16 mouse cellular contexts compared by ENCODE assay signal in genomic region chr6:101319374-101319967, GRCm38 (mm10). TPM values are rescaled to one million over a fixed set of nuclear protein-coding genes. Genes with fewer than 3 reads are reported as not detected.
DNase-seq lines count a peak whose midpoint lies in the region; ATAC-seq and TF ChIP-seq lines count a peak whose summit lies in the region.
"Had no signal": no experiment of that assay in that cellular context is flagged by ENCODE, and none has a peak within 500 bp of the region (broad histone marks: within the 10 kb centered on the region; RNA-seq: fewer than 3 reads in every experiment).

No protein-coding gene starts in this region.

- peak overlapping the region; percentile 1 to 64; a peak in 1 of 4 replicates for H3K27ac ChIP-seq in heart, embryonic 14.5 days (replicated peaks in 1 of 2; ENCODE audit: control insufficient read depth in 1 of 2, insufficient read depth in 1 of 2, low read depth in 2 of 2, low read length in 2 of 2)
- H3K27ac ChIP-seq in lung, embryonic 14.5 days (ENCODE audit: low read depth) = peak overlapping the region; percentile 40; the same call in 1 of the 2 replicates
- H3K27ac ChIP-seq in limb, embryonic 13.5 days = peak overlapping the region; percentile 74
- no peak overlapping the region for H3K27ac ChIP-seq in midbrain, embryonic 11.5 days (ENCODE audit: low read depth, low read length)
- H3K27ac ChIP-seq: hindbrain, embryonic 12.5 days had no signal

- peaks cover 9 to 31% of the 10 kb centered on the region in 2 experiments for H3K4me1 ChIP-seq in heart, embryonic 14.5 days (ENCODE audit: control insufficient read depth in 2 of 2, insufficient read depth in 2 of 2, low read length in 2 of 2)
- 0 out of 2 replicates have a peak, but pooled peaks cover 10% of the 10 kb centered on the region for H3K4me1 ChIP-seq in lung, embryonic 14.5 days (ENCODE audit: insufficient read depth)
- H3K4me1 ChIP-seq in limb, embryonic 13.5 days = peaks cover 30% of the 10 kb centered on the region
- no peaks in the 10 kb centered on the region; the same call in none of the 2 replicates for H3K4me1 ChIP-seq in midbrain, embryonic 11.5 days (ENCODE audit: control insufficient read depth, insufficient read depth, low read length)

- DNase-seq in heart, postnatal 14 days = no peak
- no peak for DNase-seq in lung, embryonic 14.5 days
- DNase-seq in lung, postnatal 36 days = no peak
- no peak for DNase-seq in midbrain, embryonic 11.5 days (ENCODE audit: low spot score, missing footprints)
- DNase-seq: cerebellum, adult 2 months; layer of hippocampus, postnatal 36 days; lung, postnatal 14 days; midbrain, embryonic 14.5 days; thymus, postnatal 25 days had no signal

- H3K4me3 ChIP-seq in heart, embryonic 14.5 days (ENCODE audit: control insufficient read depth in 1 of 2, insufficient read depth in 1 of 2, low read depth in 1 of 2, low read length in 2 of 2) = no peak overlapping the region
- no peak overlapping the region for H3K4me3 ChIP-seq in lung, embryonic 14.5 days (ENCODE audit: low read depth, low read length)
- no peak overlapping the region for H3K4me3 ChIP-seq in limb, embryonic 13.5 days
- no peak overlapping the region for H3K4me3 ChIP-seq in midbrain, embryonic 11.5 days (ENCODE audit: low read depth, low read length)
- H3K4me3 ChIP-seq: forebrain, embryonic 12.5 days; hindbrain, embryonic 12.5 days had no signal

- ATAC-seq in heart, embryonic 14.5 days (ENCODE audit: insufficient number of reproducible peaks, insufficient read depth, low FRiP score, low read depth) = no peak
- ATAC-seq in lung, embryonic 14.5 days (ENCODE audit: insufficient read depth) = 0 out of 2 replicates have a peak, but pooled peaks have one; percentile 7
- ATAC-seq in limb, embryonic 13.5 days (ENCODE audit: low FRiP score, low read depth) = peak; percentile 42; the same call in 1 of the 2 replicates
- ATAC-seq in megakaryocyte, adult 5-6 weeks (ENCODE audit: poor library complexity, severe bottlenecking) = no peak
- ATAC-seq in midbrain, embryonic 11.5 days (ENCODE audit: low FRiP score) = no peak
- ATAC-seq: activated CD4-positive, CD25-positive, alpha-beta regulatory T cell, adult 4 months; CD4-positive, CD25-positive, alpha-beta regulatory T cell, adult 4 months had no signal

- no peaks in the 10 kb centered on the region for H3K36me3 ChIP-seq in heart, embryonic 14.5 days (ENCODE audit: control insufficient read depth, insufficient read depth, low read length)
- no peaks in the 10 kb centered on the region; the same call in 1 of the 2 replicates for H3K36me3 ChIP-seq in lung, embryonic 14.5 days (ENCODE audit: insufficient read depth)
- no peaks in the 10 kb centered on the region for H3K36me3 ChIP-seq in limb, embryonic 13.5 days
- H3K36me3 ChIP-seq in midbrain, embryonic 11.5 days (ENCODE audit: control insufficient read depth, insufficient read depth, low read length) = no peaks in the 10 kb centered on the region
- H3K36me3 ChIP-seq: forebrain, embryonic 12.5 days; hindbrain, embryonic 12.5 days had no signal

- WGBS in heart, embryonic 14.5 days = 68% methylated on average over 7 of the region's 7 CpGs
- 47% methylated on average over 7 of the region's 7 CpGs for WGBS in lung, embryonic 14.5 days
- WGBS in limb, embryonic 13.5 days = 29% methylated on average over 7 of the region's 7 CpGs
- WGBS in midbrain, embryonic 11.5 days = 90% methylated on average over 7 of the region's 7 CpGs

- H3K27me3 ChIP-seq in heart, embryonic 14.5 days (ENCODE audit: control insufficient read depth, insufficient read depth, low read length) = no peaks in the 10 kb centered on the region
- no peaks in the 10 kb centered on the region for H3K27me3 ChIP-seq in lung, embryonic 14.5 days (ENCODE audit: insufficient read depth, low read length)
- H3K27me3 ChIP-seq in limb, embryonic 13.5 days = no peaks in the 10 kb centered on the region
- H3K27me3 ChIP-seq in midbrain, embryonic 11.5 days (ENCODE audit: control insufficient read depth, insufficient read depth, low read length) = no peaks in the 10 kb centered on the region
- H3K27me3 ChIP-seq: forebrain, embryonic 12.5 days; hindbrain, embryonic 12.5 days had no signal

- H3K4me2 ChIP-seq in heart, embryonic 14.5 days (ENCODE audit: low read length) = no peak overlapping the region
- H3K4me2 ChIP-seq in lung, embryonic 14.5 days = no peak overlapping the region
- no peak overlapping the region for H3K4me2 ChIP-seq in limb, embryonic 13.5 days (replicated peaks)
- H3K4me2 ChIP-seq in midbrain, embryonic 11.5 days = no peak overlapping the region
- H3K4me2 ChIP-seq: forebrain, embryonic 12.5 days; hindbrain, embryonic 12.5 days had no signal

- intact Hi-C loops in heart, postnatal 14 days (cut with DNase I) = no loop called here

- H3K9ac ChIP-seq in heart, embryonic 14.5 days (ENCODE audit: low read length) = no peak overlapping the region
- H3K9ac ChIP-seq in lung, embryonic 14.5 days = no peak overlapping the region
- no peak overlapping the region for H3K9ac ChIP-seq in limb, embryonic 13.5 days
- H3K9ac ChIP-seq in midbrain, embryonic 11.5 days (ENCODE audit: low read length) = no peak overlapping the region
- H3K9ac ChIP-seq: forebrain, embryonic 12.5 days; hindbrain, embryonic 12.5 days had no signal

- no peak for TF ChIP-seq CTCF in lung, embryonic 14.5 days (IDR thresholded peaks at IDR 0.05; ENCODE audit: low read depth)

- no peaks in the 10 kb centered on the region for H3K9me3 ChIP-seq in heart, embryonic 14.5 days (ENCODE audit: control insufficient read depth, low read length)
- no peaks in the 10 kb centered on the region for H3K9me3 ChIP-seq in lung, embryonic 14.5 days (ENCODE audit: low read depth, low read length)
- no peaks in the 10 kb centered on the region for H3K9me3 ChIP-seq in limb, embryonic 13.5 days
- H3K9me3 ChIP-seq in midbrain, embryonic 11.5 days (ENCODE audit: control insufficient read depth, low read length) = no peaks in the 10 kb centered on the region
- H3K9me3 ChIP-seq: forebrain, embryonic 12.5 days; hindbrain, embryonic 12.5 days had no signal

RNA-seq across cellular contexts. Expression of gene Pdzrn3, which starts 58.2 kb away (rescaled TPM):
- polyA plus RNA-seq in heart, embryonic 14.5 days (2014; fragmentation: Nextera tagmentation; extraction: Ambion mirVana) = 14.5 and 16.5 TPM in 2 replicates
- 10 to 100 TPM; 33.4 to 35.0 TPM for total RNA-seq in heart, postnatal 14 days (2021)
- polyA plus RNA-seq in lung, embryonic 14.5 days (2014; fragmentation: Nextera tagmentation; extraction: Ambion mirVana) = 14.2 and 14.8 TPM in 2 replicates
- polyA plus RNA-seq in limb, embryonic 13.5 days (2015; fragmentation: Nextera tagmentation; extraction: Ambion mirVana) = 12.8 and 12.9 TPM in 2 replicates
- 0.07 TPM in 1 of 2 replicates, not detected in the other for total RNA-seq in megakaryocyte, adult 5-6 weeks (2015)
- total RNA-seq in megakaryocyte, adult 5-6 weeks (2017) = not detected in 2 replicates
- 8.4 and 8.8 TPM in 2 replicates for polyA plus RNA-seq in midbrain, embryonic 11.5 days (2014; fragmentation: Nextera tagmentation; extraction: Ambion mirVana)
- polyA plus RNA-seq: activated CD4-positive, CD25-positive, alpha-beta regulatory T cell, adult 4 months; CD4-positive, CD25-positive, alpha-beta regulatory T cell, adult 4 months had no signal

Comparison
In these comparisons a context has a peak if more than half of its experiments do, and no peak if none do; other contexts are left out.
1. ATAC-seq: peak in lung, embryonic 14.5 days (single experiment) and limb, embryonic 13.5 days (single experiment); none in heart, embryonic 14.5 days (single experiment), megakaryocyte, adult 5-6 weeks (single experiment) and midbrain, embryonic 11.5 days (single experiment).